Mouse (Mus musculus): Measurements from ENCODE around the gene Gm904.
"Not testable (repeated sequence)": the region's sequence is repeated elsewhere in the genome, so short reads cannot be mapped to it uniquely, and the experiment has no call there.

The Gm904 gene

DNA sequence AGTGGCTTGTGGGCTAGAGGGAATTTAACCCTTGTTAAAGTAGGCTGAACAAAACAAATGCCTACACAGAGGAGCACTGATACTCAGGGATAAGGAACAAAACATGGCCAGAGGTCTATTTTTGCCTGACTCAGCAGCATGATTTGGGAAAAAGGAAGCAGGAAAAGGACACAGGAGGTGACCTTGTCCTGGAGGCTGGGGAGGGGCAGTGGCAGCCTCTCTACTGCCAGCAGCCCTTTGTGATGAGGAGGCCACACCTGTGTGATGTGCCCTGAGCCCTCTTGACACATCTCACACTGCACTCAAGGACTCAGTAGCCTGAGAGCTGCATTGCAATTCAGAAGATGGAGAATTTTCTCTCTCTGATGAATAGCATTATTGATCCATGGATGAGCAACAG, at the start of gene Gm904:
Gm904 (plus strand) TSS at position 301 of the 400 bp plus-strand sequence.
- DNase-seq (ENCODE audit: low read depth, low spot score), result not testable (repeated sequence)

DNA sequence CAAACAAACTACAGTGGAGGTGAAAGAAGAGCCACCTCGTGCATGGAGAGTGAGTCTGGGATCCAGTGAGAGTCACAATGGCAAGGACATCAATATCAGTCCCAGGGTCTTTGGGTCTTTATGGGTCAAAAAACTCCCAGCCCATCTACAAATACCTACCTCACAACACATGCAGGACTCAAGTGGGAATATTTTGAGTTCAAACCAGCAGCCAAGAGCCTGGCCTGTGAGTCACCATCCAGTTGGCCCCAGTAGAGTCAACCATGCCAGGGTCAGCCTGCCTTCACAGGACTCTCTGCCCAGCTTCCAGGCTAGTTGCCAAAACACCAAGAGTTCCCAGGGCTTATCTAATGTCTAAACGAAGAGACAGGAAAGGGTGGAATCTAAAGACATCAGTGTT, 5.7 kb downstream of the Gm904 start:
- not testable (repeated sequence) for DNase-seq (ENCODE audit: low read depth, low spot score)

Data from WW6 (cell line).